Mouse (Mus musculus) liver, embryonic 15.5 days (tissue): Measurements from ENCODE around the gene Fam213a. TPM values are rescaled to one million over a fixed set of nuclear protein-coding genes. Genes with fewer than 3 reads are reported as not detected.
A peak's percentile ranks its signal among the peaks of the same experiment; 100 is the strongest.

Experiments
- ATAC-seq: fragments of 200-750 bp; cut with Nextera tagmentation; 2 replicates; pipeline ENCODE4 v1.8.0; 2017; ENCODE audit warnings: moderate number of reproducible peaks, mild to moderate bottlenecking, moderate library complexity; ENCODE audit not compliant: insufficient read depth
- H3K27ac ChIP-seq: fragments of 300-500 bp; sonication (generic); replicated peaks from 2 replicates; pipeline ENCODE4 v1.5.1; 2015; ENCODE audit warnings: mild to moderate bottlenecking, inconsistent platforms
- H3K27me3 ChIP-seq: fragments of 300-500 bp; sonication (generic); 2 replicates; pipeline ENCODE4 v1.6.1; 2015; ENCODE audit warnings: mild to moderate bottlenecking, inconsistent platforms
- H3K36me3 ChIP-seq: fragments of 300-500 bp; sonication (generic); replicated peaks from 2 replicates; pipeline ENCODE4 v1.6.1; 2015; ENCODE audit warnings: moderate library complexity, mild to moderate bottlenecking, inconsistent platforms
- H3K4me1 ChIP-seq: fragments of 300-500 bp; sonication (generic); replicated peaks from 2 replicates; pipeline ENCODE4 v1.6.1; 2015; ENCODE audit warnings: inconsistent platforms
- H3K4me2 ChIP-seq: fragments of 300-500 bp; sonication (generic); 2 replicates; pipeline ENCODE4 v1.6.1; 2015; ENCODE audit warnings: moderate library complexity, mild to moderate bottlenecking, inconsistent platforms
- H3K4me3 ChIP-seq: fragments of 300-500 bp; sonication (generic); replicated peaks from 2 replicates; pipeline ENCODE4 v1.5.1; 2015; ENCODE audit warnings: mild to moderate bottlenecking, inconsistent platforms
- H3K9ac ChIP-seq: fragments of 300-500 bp; sonication (generic); 2 replicates; pipeline ENCODE4 v1.6.1; 2015; ENCODE audit warnings: moderate library complexity, mild to moderate bottlenecking, inconsistent platforms
- H3K9me3 ChIP-seq: fragments of 300-500 bp; sonication (generic); replicated peaks from 2 replicates; pipeline ENCODE4 v1.6.1; 2016; ENCODE audit warnings: inconsistent platforms
- WGBS: fragments of 180-500 bp; shearing (Covaris S2); methylation state at CpG from one replicate; pipeline ENCODE4 v1.1.7; 2015; ENCODE audit warnings: mixed read lengths; ENCODE audit not compliant: insufficient replicate concordance; 5-methylcytosine and 5-hydroxymethylcytosine counted together
- polyA plus RNA-seq: library from polyadenylated mRNA; unstranded; fragments of >200 nt; fragmentation: Nextera tagmentation; extraction: Ambion mirVana; gene quantifications from 2 replicates; pipeline ENCODE4 v1.2.1, GENCODE M21; 2015

The Fam213a gene
- polyA plus RNA-seq, 1 experiment from 2014 or later, result 69.5 TPM

GRCm38 (mm10) chr14:41004201-41005141, 9.1 kb downstream of the Fam213a start:
- H3K4me2 ChIP-seq, result no peak overlapping the region
- H3K4me3 ChIP-seq, result no peak overlapping the region; the same call in 1 of the 2 replicates
- no peak overlapping the region for H3K9ac ChIP-seq
- H3K4me1 ChIP-seq, result peaks cover 62% of the 10 kb centered on the region
- H3K27ac ChIP-seq, result no peak overlapping the region; the same call in 1 of the 2 replicates
- H3K27me3 ChIP-seq, result no peaks in the 10 kb centered on the region
- no peaks in the 10 kb centered on the region for H3K9me3 ChIP-seq
- peaks cover 44% of the 10 kb centered on the region for H3K36me3 ChIP-seq
- WGBS, result 70% methylated on average over 22 of the region's 22 CpGs
- no peak for ATAC-seq

- Histone ChIP-seq H3K9me3 (no peaks in the 10 kb centered on the region), H3K27ac (no peak overlapping the region), H3K4me3 (no peak overlapping the region), H3K9ac (no peak overlapping the region), H3K4me2 (no peak overlapping the region), H3K27me3 (no peaks in the 10 kb centered on the region), H3K4me1 (peaks cover 34% of the 10 kb centered on the region), H3K36me3 (peaks cover 71% of the 10 kb centered on the region)
- ATAC-seq, result no peak
- 79% methylated on average over 5 of the region's 5 CpGs for WGBS
Measured at GRCm38 (mm10) chr14:41001576-41001975, 12.0 kb downstream of the Fam213a start.

GRCm38 (mm10) chr14:41000801-41001200, 12.8 kb downstream of the Fam213a start:
- Histone ChIP-seq H3K36me3 (peaks cover 79% of the 10 kb centered on the region), H3K27ac (no peak overlapping the region), H3K4me2 (no peak overlapping the region), H3K4me3 (no peak overlapping the region), H3K9ac (no peak overlapping the region), H3K9me3 (no peaks in the 10 kb centered on the region), H3K27me3 (no peaks in the 10 kb centered on the region), H3K4me1 (peaks cover 26% of the 10 kb centered on the region)
- no peak for ATAC-seq
- 86% methylated on average over 4 of the region's 4 CpGs for WGBS

GRCm38 (mm10) chr14:40999904-41000645, 13.5 kb downstream of the Fam213a start:
- H3K4me2 ChIP-seq, result no peak overlapping the region
- 81% methylated on average over 7 of the region's 7 CpGs for WGBS
- peaks cover 20% of the 10 kb centered on the region for H3K4me1 ChIP-seq
- H3K27ac ChIP-seq, result no peak overlapping the region
- peaks cover 86% of the 10 kb centered on the region for H3K36me3 ChIP-seq
- H3K9ac ChIP-seq, result no peak overlapping the region
- no peaks in the 10 kb centered on the region for H3K27me3 ChIP-seq
- H3K9me3 ChIP-seq, result no peaks in the 10 kb centered on the region
- ATAC-seq, result no peak
- no peak overlapping the region for H3K4me3 ChIP-seq

- H3K9me3 ChIP-seq, result no peaks in the 10 kb centered on the region
- H3K4me3 ChIP-seq, result no peak overlapping the region
- no peak overlapping the region for H3K27ac ChIP-seq
- WGBS, result 87% methylated on average over 3 of the region's 3 CpGs
- no peak overlapping the region for H3K9ac ChIP-seq
- no peaks in the 10 kb centered on the region for H3K27me3 ChIP-seq
- peaks cover 28% of the 10 kb centered on the region for H3K4me1 ChIP-seq
- ATAC-seq, result no peak
- H3K4me2 ChIP-seq, result no peak overlapping the region
- peaks cover 76% of the 10 kb centered on the region for H3K36me3 ChIP-seq
Measured at GRCm38 (mm10) chr14:40996171-40996570, 17.4 kb downstream of the Fam213a start.

GRCm38 (mm10) chr14:40992464-40992863, 21.1 kb downstream of the Fam213a start:
- no peaks in the 10 kb centered on the region for H3K9me3 ChIP-seq
- peaks cover 61% of the 10 kb centered on the region for H3K4me1 ChIP-seq
- ATAC-seq, result peak; percentile 84
- H3K27me3 ChIP-seq, result no peaks in the 10 kb centered on the region
- H3K4me2 ChIP-seq, result peak overlapping the region; percentile 67
- H3K36me3 ChIP-seq, result peaks cover 39% of the 10 kb centered on the region
- peak overlapping the region; percentile 50 for H3K9ac ChIP-seq
- H3K4me3 ChIP-seq, result peak overlapping the region; percentile 31
- peak overlapping the region; percentile 84 for H3K27ac ChIP-seq
- 10% methylated on average over 6 of the region's 6 CpGs for WGBS

GRCm38 (mm10) chr14:40988780-40989179, 24.8 kb downstream of the Fam213a start:
- no peaks in the 10 kb centered on the region for H3K27me3 ChIP-seq
- H3K9ac ChIP-seq, result no peak overlapping the region
- no peak overlapping the region for H3K4me3 ChIP-seq
- peak overlapping the region; percentile 56 for H3K27ac ChIP-seq
- H3K4me2 ChIP-seq, result peak overlapping the region; percentile 32
- H3K4me1 ChIP-seq, result peaks cover 57% of the 10 kb centered on the region
- H3K9me3 ChIP-seq, result no peaks in the 10 kb centered on the region
- ATAC-seq, result peak; percentile 43
- peaks cover 4% of the 10 kb centered on the region; the same call in 1 of the 2 replicates for H3K36me3 ChIP-seq
- WGBS, result 22% methylated on average over 5 of the region's 5 CpGs

GRCm38 (mm10) chr14:40987184-40987583, 26.4 kb downstream of the Fam213a start:
- Histone ChIP-seq H3K27me3 (no peaks in the 10 kb centered on the region), H3K27ac (no peak overlapping the region), H3K4me1 (peaks cover 43% of the 10 kb centered on the region), H3K9ac (no peak overlapping the region), H3K4me2 (no peak overlapping the region), H3K4me3 (no peak overlapping the region), H3K9me3 (no peaks in the 10 kb centered on the region), H3K36me3 (no peaks in the 10 kb centered on the region)
- no peak for ATAC-seq
- 78% methylated on average over 2 of the region's 2 CpGs for WGBS

- no peaks in the 10 kb centered on the region for H3K9me3 ChIP-seq
- H3K4me3 ChIP-seq, result no peak overlapping the region
- H3K4me1 ChIP-seq, result peaks cover 28% of the 10 kb centered on the region
- no peaks in the 10 kb centered on the region for H3K36me3 ChIP-seq
- no peak overlapping the region for H3K27ac ChIP-seq
- H3K9ac ChIP-seq, result no peak overlapping the region
- 55% methylated on average over 4 of the region's 4 CpGs for WGBS
- H3K4me2 ChIP-seq, result no peak overlapping the region
- no peak for ATAC-seq
- H3K27me3 ChIP-seq, result no peaks in the 10 kb centered on the region
Measured at GRCm38 (mm10) chr14:40985635-40986034, 28.0 kb downstream of the Fam213a start.

- Histone ChIP-seq H3K27ac (no peak overlapping the region), H3K27me3 (no peaks in the 10 kb centered on the region), H3K4me3 (no peak overlapping the region), H3K36me3 (no peaks in the 10 kb centered on the region), H3K4me1 (0 out of 2 replicates have a peak, but pooled peaks cover 7% of the 10 kb centered on the region), H3K4me2 (no peak overlapping the region), H3K9ac (no peak overlapping the region), H3K9me3 (no peaks in the 10 kb centered on the region)
- 48% methylated on average over 1 of the region's 1 CpGs for WGBS
- ATAC-seq, result no peak
Measured at GRCm38 (mm10) chr14:40979723-40980122, 33.9 kb downstream of the Fam213a start.

GRCm38 (mm10) chr14:40979002-40979401, 34.6 kb downstream of the Fam213a start:
- H3K4me2 ChIP-seq, result no peak overlapping the region

More at GRCm38 (mm10) chr14:40979002-40979401, 34.6 kb downstream of the Fam213a start:
- H3K9ac ChIP-seq, result no peak overlapping the region
- no peak overlapping the region for H3K4me3 ChIP-seq
- H3K27ac ChIP-seq, result no peak overlapping the region
- peak; percentile 71 for ATAC-seq
- WGBS, result 42% methylated on average over 4 of the region's 4 CpGs
- H3K9me3 ChIP-seq, result no peaks in the 10 kb centered on the region
- H3K27me3 ChIP-seq, result no peaks in the 10 kb centered on the region
- 0 out of 2 replicates have a peak, but pooled peaks cover 7% of the 10 kb centered on the region for H3K4me1 ChIP-seq
- no peaks in the 10 kb centered on the region for H3K36me3 ChIP-seq
